Mouse (Mus musculus) regulatory T cell (primary cell): Measurements from ENCODE around the gene Net1.

ENCODE experiments used
- in situ Hi-C: fragments of 300-600 bp; cut with MboI, MseI; formaldehyde crosslinking; loops from one replicate; pipeline ENCODE4 v1.15.1; 2025; ENCODE audit warnings: high pct_unique_total_duplicates

The Net1 gene

DNA sequence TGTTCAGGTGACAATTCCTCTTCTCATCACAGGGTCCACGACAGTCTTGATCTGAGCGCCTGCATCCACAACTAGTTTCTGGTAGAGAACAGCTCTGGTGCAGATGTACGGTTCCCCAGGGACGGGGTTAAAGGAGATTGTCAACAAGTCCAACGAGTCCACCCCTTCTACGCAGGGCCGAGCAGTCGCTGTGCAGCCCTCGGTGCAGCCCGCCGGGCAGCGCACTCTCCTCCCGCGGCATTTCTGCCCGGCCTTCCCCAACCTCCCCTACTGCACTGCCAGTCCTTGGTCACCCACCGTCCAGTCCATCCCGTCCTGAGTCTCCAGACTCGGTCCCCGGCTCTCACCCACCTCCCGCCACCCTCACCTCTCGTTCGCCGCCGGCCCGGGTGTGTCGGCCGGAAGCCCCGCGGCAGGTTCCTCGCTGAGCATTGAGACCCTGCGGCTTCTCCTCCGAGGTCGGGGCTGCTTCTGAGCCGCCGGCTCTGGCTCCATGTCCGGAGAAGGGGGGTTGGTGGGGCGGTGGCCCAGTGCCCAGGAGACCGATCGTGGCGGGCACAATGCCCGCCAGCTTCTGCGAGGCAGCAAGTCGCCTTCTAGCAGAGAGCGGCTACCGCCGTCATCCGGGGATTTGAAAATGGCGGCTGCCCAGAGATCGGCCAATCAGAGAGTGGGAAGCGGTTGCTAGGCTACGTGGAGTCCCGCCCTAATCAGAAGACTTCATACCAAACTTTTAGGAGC lies at the start of gene Net1, which contains the start of gene Tubal3:
Net1 (minus strand) TSS at position 650 of the 741 bp plus-strand sequence.
Tubal3 (plus strand) TSS at position 704 of the 741 bp plus-strand sequence.
- in situ Hi-C loops, result loop anchor here (25.0 kb wide), 1 partner anchor 505 kb away; no protein-coding TSS in a partner anchor

DNA sequence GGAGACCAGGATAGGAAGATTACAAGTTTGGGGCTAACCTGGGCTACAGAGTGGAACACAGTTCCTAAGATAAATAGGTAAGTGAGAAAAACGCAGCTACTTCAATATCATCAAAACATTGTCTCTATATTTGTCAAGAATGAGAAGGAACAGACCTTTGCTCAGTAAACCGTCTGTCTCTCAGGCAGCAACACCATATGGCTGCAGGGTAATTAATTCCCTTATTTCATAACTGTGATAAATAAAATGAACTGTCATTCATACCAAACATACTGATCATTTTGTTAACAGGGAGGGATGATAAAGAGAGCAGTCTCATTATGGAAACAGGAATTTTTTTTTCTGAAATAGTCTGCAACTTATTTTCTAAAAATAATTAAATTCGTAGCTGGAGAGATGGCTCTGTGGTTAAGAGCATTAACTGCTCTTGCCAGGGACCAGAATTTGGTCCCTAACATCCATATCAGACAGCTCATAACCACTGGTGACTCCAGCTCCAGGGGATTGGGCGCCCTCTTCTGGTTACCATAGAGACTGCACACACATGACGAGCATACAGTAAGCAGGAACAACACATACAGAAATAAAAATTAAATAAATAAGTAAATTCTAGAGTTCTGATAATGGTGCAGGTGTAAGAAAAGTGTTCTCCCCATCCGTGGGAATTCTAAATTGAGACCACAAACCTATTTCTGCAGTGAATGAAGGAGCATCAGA lies 33.3 kb upstream of the Net1 start:
- in situ Hi-C loops, result no loop called here

DNA sequence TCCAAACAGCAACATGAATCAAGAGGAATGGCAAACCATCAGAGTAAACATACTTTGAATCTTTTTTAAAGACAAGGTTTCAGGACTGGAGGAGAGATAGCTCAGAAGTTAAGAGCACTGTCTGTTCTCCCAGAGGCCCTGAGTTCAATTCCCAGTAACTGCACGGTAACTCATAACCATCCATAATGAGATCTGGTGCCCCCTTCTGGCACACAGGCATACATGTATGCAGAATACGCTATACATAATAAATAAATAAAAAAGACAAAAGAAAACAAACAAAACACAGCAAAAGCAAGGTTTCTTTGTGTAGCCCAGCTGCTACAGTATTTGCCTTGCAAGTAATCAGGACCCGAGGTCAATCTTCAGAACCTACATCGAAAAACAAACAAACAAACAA lies 31.5 kb upstream of the Net1 start:
- in situ Hi-C loops, result no loop called here

DNA sequence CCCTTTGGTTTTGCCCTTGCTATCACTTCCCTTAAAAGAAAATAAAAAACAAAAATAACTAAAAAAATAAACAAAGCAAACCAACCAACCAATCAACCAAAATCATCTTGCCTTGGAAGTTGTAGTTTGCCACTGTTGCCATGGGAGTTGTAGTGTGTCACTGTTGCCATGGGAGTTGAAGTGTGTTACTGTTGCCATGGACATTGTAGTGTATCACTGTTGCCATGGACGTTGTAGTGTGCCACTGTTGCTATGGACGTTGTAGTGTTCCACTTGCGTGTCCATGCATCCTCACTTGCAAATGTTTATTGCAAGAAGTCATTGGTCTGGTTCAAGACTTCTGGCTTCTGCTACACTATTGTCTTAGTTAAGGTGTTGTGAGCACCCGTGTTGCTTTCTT lies 29.2 kb upstream of the Net1 start:
- in situ Hi-C loops, result no loop called here

DNA sequence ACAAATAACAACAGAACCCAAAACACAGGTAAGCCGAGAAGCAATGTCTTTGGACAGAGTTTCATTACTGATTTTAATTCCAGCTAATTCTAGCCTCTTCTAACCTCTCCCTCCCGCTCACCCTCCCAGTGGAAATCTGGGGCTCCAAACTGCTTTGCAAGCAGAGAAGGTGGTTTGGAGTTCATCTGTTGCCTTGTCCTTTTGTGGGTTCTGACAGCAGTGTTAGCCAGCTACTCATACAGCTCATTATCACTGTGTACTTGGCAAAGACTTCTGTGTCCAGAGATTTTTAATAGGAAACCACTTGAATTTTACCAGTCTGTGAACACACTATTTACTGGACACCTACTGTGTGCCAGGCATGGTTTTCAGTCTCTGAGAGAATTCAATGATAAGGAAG lies 27.2 kb upstream of the Net1 start, which contains the start of gene Ucn3:
Ucn3 (minus strand) TSS at position 101 of the 400 bp plus-strand sequence.
- in situ Hi-C loops, result no loop called here

DNA sequence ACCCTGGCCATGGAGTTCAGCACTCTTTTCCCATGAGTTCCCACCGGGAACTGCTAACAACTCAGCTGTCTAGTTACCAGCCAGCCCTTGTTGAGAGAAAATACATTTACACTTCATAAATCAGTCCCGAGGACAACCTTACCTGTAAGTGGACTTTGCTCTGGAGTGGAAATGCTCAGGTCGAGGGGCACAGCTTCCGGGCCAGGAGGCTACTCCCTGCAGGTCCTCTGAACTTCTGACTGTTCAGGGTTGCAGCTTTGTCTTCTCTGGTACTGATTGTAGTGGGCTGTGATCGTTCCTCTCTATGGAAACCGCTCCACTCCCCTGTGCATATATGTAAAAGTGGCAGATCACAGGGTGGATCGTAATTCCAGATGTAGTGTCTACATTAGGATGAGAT lies 26.7 kb upstream of the Net1 start:
- in situ Hi-C loops, result no loop called here

DNA sequence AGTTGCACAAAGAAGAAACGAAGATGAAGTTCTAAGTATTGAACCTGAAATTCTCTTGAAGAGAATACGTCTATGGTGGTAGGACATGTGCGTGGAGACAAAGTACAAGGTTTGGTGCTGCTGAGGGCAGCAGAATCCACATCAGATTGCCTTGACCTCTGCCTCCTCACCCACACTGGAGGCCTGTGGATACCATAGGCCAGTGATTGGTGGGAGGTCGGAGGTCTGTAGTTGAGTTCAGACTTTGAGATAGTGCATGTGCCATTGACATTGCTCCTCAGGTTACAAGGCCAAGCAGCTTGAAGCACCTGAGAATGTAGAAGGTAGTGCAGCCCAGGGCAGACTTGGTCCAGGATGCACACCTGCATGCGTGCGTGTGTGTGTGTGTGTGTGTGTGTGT lies 8.0 kb upstream of the Net1 start:
- in situ Hi-C loops, result no loop called here

DNA sequence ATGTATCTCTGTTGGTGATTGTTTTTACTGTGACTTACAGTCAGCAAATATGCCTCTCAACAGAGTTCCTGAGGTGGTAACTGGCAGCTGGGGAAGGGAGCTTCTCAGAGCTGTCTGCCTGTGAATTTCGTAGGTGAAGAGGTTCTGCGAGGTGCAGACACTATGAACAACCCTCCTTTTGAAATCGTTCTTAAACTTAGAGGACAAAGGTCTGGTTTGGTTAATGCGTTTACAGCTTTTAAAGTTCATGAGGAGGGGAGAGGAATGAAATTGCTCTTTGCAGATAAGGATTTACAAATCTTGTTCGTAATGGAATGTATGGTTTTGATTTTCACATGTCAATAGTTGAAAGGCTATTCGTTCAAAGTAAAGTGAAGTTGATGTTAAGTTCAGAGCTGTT lies 7.6 kb upstream of the Net1 start:
- in situ Hi-C loops, result no loop called here

DNA sequence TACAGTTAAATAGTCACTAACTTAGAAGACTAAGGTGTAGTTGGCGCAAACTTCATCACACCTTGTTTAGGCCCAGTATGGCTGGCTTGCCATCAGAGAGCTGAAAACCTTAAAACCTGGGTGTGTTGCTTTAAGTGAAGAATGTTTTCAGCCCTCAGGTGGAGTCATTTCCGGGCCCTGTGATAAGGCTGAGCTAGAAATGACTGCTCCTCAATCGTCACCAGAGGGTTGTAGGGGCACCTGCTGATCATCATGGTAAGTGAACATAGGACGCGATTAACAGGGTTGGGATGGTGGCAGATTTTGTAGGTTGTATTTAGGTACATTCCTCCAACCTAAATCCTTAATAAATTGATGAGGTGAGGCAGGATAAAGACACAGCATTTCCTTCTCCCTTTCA lies 6.5 kb upstream of the Net1 start:
- in situ Hi-C loops, result loop anchor here (25.0 kb wide), 1 partner anchor 512 kb away; no protein-coding TSS in a partner anchor

DNA sequence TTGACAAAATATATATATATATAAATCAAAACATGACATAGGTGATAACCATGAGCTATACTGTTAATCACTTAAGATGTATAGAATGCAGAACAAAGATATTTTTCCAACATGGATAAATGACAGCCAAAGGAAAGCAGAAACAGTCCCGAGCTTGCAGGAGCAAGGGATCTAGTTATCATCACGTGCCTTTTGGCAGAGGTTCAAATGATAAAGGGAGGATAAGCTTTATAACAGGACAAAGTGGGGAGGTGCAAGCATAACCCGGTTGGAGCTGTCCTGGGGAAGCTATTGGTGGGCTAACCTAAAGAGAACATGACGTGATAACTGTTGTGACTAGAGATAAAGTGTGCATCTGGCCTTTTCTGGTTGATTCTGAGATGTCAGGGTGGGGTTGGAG lies 4.5 kb downstream of the Net1 start:
- in situ Hi-C loops, result loop anchor here (25.0 kb wide), 1 partner anchor 501 kb away; no protein-coding TSS in a partner anchor

DNA sequence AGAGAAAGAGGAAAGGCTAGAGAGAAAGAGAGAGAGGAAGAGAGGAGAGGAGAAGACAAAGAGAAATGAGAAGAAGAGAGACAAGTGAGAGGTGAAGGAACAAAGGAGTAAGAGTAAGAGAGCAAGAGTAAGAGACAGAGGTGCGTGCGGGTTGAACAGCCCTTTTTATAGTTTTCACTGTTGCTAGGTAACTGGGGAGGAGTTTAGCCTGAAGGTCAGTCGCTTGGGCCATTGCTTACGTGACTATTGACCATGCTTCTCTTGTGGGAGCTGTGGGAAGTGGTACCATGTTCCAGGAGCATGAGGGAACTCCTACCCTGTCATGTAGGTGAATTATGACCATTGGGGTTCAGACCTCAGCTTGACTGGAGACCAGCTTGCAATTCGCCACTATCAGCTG lies 7.7 kb downstream of the Net1 start:
- in situ Hi-C loops, result loop anchor here (25.0 kb wide), 1 partner anchor 498 kb away; no protein-coding TSS in a partner anchor

DNA sequence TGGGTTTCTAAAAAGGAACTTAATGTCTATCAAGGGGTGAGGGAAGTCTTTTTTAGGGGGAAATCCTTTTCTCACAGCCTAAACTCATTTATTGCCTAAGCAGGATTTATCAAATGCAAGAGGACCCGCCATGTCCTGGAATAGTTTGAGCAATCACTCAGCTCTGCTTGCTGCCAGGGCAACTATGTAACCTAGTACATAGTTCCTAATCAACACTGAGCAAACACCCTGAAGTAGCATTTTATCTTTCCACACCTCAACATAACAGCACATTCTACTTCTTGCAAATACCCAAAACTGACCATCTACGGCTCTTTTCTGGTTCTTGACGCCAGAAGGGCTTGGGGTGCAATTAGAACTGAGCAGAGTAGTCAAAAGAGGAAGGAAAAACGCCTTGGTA lies 9.8 kb downstream of the Net1 start:
- in situ Hi-C loops, result loop anchor here (25.0 kb wide), 1 partner anchor 496 kb away; no protein-coding TSS in a partner anchor

DNA sequence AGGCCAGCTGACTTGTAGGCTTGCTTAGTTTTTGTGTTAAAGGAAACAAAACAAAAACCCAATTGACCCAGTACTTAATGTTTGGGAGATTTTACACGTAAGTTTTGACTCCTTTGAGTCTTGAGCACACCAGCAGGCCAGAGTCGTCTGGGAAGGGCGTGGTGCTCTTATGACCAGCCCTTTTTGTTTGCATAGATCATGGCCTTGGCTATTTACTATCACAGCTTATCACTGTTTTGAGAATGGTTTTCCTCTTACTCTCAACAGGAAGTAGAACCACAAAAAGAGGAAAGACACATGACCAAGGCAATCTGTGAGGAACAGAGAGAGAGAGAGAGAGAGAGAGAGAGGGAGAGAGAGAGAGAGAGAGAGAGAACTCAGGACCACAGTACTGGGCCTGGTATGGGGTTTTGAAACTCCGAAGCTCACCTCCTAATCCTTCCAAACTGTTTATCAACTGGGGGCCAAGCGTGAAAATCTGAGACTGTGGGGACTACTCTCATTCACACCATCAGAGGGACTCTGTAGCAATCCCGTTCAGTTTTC lies 10.8 kb downstream of the Net1 start:
- in situ Hi-C loops, result loop anchor here (25.0 kb wide), 1 partner anchor 495 kb away; no protein-coding TSS in a partner anchor

DNA sequence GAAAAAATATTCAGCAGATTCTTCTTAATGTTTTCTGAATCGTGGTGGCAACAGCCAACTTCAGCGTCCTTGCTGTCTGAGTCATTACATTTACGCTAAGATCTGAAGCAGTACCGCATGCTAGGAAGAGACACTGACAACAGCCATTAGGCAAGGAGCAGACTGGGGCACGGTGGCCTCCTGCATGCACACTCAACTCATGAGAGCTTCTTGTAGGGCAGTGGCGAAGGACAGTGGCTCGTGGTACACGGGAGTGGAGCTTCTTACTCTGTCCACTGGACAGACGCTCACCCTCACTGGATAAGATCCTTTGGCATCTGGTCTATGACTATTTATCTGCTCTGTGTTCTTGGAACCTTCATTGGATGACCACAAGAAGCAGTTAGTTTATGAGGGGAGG lies 18.7 kb downstream of the Net1 start:
- in situ Hi-C loops, result loop anchor here (5.0 to 10.0 kb wide), 2 partner anchors 232 to 1716 kb away; no protein-coding TSS in a partner anchor

DNA sequence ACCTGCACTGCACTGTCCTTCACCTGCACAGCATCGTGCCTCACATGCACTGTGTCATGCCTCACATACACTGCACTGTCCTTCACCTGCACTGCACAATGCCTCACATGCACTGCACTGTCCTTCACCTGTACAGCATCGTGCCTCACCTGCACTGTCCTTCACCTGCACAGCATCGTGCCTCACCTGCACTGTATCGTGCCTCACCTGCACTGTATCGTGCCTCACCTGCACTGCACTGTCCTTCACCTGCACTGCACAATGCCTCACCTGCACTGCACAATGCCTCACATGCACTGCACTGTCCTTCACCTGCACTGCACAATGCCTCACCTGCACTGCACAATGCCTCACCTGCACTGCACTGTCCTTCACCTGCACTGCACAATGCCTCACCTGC lies 19.8 kb downstream of the Net1 start:
- in situ Hi-C loops, result loop anchor here (5.0 to 10.0 kb wide), 2 partner anchors 231 to 1717 kb away; no protein-coding TSS in a partner anchor

DNA sequence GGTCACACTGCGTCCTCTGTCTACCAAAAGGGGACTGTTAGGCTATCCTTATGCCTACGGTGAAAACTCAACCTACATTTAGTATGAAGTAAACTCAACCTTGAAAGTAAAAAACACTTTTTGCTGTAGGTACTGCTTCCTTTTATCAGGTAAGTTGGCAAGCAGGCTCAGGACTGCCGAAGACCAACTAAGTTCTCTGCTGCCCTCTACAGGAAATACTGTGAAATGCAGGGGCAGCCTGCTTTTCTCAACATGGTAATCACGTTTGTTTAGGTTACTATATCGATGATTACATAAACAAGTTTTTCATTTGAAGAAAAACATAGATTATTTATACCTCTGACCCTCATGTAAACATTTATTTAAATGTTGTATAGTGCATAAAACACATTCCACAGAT lies 21.1 kb downstream of the Net1 start:
- in situ Hi-C loops, result loop anchor here (5.0 to 10.0 kb wide), 2 partner anchors 230 to 1718 kb away; no protein-coding TSS in a partner anchor

DNA sequence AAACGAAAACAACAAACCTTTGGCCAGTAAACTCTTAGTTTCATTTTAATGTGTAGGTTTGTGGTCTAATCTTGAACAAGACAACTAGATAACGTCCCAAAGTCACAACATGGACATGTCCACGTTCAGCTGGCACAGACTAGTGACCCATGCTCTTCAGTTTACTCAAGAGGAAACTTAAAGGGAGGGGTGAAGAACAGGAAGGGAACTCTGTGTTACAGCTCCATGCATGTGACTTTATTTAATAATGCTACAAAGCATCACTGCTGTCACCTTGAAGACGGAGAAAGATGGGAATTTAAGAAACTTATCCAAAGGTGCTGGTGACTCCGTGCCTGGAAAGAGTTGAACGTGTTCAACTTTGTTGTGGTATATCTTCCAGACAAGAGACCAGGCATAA lies 22.0 kb downstream of the Net1 start:
- in situ Hi-C loops, result loop anchor here (5.0 to 10.0 kb wide), 2 partner anchors 229 to 1719 kb away; no protein-coding TSS in a partner anchor

DNA sequence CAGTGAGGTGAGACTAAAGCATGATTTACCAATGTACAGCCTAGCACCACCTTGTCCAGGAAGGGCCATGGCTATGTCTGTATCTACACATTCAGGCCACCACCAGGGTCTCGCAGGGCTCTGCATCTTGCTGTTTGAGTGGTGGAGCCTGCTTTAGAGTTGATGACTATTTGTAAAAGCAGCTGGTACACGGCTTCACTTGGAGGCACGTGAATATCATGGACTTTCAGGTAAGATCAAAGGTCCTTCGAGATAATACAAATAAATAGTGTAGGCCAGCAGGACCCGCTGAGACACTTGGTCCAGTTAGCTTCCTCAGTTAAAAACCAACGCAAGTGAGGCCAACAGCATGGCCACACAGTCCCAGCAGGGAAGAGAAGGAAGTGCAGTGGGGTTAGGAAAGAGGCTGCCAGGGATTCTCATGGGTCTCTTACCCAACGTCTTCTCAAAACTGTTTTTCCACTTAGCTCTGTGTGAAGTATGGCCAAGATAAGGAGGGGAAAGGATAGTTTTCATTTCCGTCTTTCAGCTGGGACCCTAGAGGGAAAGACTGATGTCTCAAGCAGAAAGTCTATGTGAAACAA lies 22.5 kb downstream of the Net1 start:
- in situ Hi-C loops, result loop anchor here (5.0 to 10.0 kb wide), 2 partner anchors 228 to 1719 kb away; no protein-coding TSS in a partner anchor

DNA sequence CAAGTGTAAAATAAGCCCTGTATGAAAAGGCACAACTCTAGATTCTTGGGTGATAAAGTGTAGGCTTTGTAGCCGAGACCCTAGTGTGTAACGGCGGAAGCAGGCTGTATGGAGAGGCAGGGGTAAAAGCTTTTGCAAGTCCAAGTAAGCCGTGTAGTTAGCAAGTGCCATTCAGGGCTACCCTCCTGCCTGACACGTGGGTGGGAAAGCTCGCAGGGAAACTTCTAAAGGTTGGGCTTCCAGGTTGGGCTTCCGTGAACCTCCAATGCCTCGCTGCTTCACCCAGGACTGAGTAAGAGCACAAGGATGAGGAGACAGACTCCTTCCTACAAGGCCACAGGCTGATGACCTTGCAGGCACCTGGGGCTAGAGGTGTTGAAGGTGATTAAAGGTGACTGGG lies 23.5 kb downstream of the Net1 start:
- in situ Hi-C loops, result loop anchor here (10.0 kb wide), 1 partner anchor 1720 kb away; no protein-coding TSS in a partner anchor

DNA sequence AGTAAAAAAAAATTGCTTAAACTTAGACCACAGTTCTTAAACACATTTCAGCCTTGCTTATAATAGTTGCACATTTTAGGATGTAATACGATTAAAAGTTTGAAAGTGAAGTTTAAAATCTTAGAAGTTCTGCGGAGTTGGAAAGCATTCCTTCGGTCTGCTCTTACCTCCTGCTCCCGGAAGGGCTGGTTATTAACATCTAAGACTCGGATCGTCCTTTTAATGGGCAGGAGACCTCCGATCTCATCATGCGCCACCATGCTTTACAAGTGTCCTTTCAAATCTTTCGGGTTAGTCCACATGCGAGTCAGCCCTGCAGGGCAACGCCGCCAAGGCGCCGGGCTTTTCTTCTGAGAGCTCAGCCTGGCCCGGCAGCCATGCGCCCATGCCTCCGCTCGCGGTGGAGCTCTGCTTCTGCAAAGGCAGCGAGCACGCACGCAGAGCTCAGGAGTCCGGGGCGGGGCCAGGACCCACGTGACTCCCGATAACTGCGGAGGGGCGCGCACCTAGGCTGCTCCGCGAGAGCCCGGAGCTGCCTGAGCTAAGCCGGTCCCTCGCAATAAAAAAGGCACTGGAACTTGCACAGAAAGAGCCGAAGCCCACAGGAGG lies 24.8 kb downstream of the Net1 start:
- in situ Hi-C loops, result loop anchor here (10.0 kb wide), 1 partner anchor 1722 kb away; no protein-coding TSS in a partner anchor

DNA sequence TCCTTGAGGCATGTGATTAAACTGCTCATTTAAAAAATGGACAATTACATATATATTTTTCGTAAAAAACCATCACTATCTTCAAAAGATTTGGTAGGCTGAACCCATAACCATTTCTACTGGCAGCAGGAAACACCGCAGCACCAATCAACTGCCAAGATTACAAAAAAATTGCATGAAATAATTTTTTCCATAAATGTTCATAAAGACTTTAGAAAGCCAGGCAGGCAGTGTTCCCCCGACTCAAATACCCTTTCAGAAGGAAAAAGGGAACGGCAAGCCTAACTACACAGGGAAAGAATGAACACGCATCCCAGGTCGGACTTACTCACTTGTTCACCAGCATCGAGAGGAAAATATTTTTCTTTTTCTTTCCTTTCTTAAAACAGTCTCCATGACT lies 25.4 kb downstream of the Net1 start:
- in situ Hi-C loops, result loop anchor here (10.0 kb wide), 1 partner anchor 1722 kb away; no protein-coding TSS in a partner anchor
